Mouse (Mus musculus): ENCODE measurements at regions not wholly inside any gene's neighbourhood (a gene's known extent, or its start where the extent isn't known, plus 50 kb on each side); places are given as distances from the start of the nearest gene placed in this dataset.

DNA sequence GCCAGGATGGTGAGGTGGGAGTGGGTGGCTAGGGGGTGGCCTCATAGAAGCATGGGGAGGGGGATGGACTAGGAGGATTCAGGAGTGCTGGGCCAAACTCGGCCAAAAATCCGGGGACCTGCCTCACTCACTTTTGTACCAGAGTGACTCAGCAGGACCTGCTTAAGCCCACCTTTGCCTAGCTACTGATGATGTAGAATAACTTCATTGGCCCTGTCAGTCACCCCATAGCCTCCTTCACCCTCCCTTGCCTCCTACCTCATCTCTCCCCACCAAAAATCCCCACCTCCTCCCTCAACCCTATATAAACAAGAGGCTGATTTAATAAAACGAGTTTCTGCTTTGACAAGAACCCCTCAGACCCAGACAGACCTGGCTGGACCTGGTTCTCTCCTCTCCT is 920.3 kb upstream of the Vwc2 start:
- no peaks in the 10 kb centered on the region for H3K4me1 ChIP-seq (replicated peaks; ENCODE audit: low read depth, low read length)
- H3K27me3 ChIP-seq (ENCODE audit: insufficient read depth, low read length) = no peaks in the 10 kb centered on the region
- no peaks in the 10 kb centered on the region for H3K36me3 ChIP-seq (ENCODE audit: insufficient read depth, low read length)
- TF ChIP-seq POU5F1 (IDR thresholded peaks at IDR 0.05; ENCODE audit: borderline replicate concordance, low read length) (no peak), NANOG (IDR thresholded peaks at IDR 0.05; ENCODE audit: borderline replicate concordance, low read length) (no peak), CTCF (conservative IDR thresholded peaks at IDR 0.05; ENCODE audit: low read length) (no peak)
- H3K9me3 ChIP-seq (ENCODE audit: low read length) = peaks cover 11% of the 10 kb centered on the region
- no peak overlapping the region for H3K4me3 ChIP-seq (replicated peaks; ENCODE audit: low read length)

DNA sequence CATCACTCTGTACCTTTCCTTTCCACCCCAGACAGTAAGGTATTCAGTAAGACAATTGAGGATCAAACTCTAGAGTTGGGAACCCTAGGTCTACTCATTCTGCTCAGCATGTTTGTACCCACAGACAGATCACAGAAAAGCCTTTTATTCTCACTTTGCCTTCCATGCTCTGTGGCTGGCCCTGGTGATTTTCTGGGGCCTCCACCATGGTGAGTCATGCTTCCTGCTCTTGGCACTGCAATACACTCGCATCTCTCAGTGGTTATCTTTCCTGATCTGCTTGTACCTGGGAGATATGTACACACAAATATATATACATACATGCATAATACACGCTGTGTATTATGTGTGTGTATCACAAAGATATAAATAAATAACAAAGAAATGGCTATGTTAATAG is 919.2 kb upstream of the Vwc2 start:
- Histone ChIP-seq H3K27me3 (ENCODE audit: insufficient read depth, low read length) (no peaks in the 10 kb centered on the region), H3K9me3 (ENCODE audit: low read length) (peaks cover 12% of the 10 kb centered on the region), H3K36me3 (ENCODE audit: insufficient read depth, low read length) (no peaks in the 10 kb centered on the region), H3K4me3 (replicated peaks; ENCODE audit: low read length) (no peak overlapping the region), H3K4me1 (replicated peaks; ENCODE audit: low read depth, low read length) (no peaks in the 10 kb centered on the region)
- no peak for TF ChIP-seq NANOG (IDR thresholded peaks at IDR 0.05; ENCODE audit: borderline replicate concordance, low read length)

GRCm38 (mm10) chr11:10201021-10201420 is 913.0 kb upstream of the Vwc2 start:
- TF ChIP-seq POU5F1 (IDR thresholded peaks at IDR 0.05; ENCODE audit: borderline replicate concordance, low read length) (no peak), NANOG (IDR thresholded peaks at IDR 0.05; ENCODE audit: borderline replicate concordance, low read length) (no peak), CTCF (conservative IDR thresholded peaks at IDR 0.05; ENCODE audit: low read length) (no peak)
- Histone ChIP-seq H3K36me3 (ENCODE audit: insufficient read depth, low read length) (no peaks in the 10 kb centered on the region), H3K4me1 (replicated peaks; ENCODE audit: low read depth, low read length) (no peaks in the 10 kb centered on the region), H3K27me3 (ENCODE audit: insufficient read depth, low read length) (no peaks in the 10 kb centered on the region), H3K9me3 (ENCODE audit: low read length) (peaks cover 17% of the 10 kb centered on the region), H3K4me3 (replicated peaks; ENCODE audit: low read length) (no peak overlapping the region)

DNA sequence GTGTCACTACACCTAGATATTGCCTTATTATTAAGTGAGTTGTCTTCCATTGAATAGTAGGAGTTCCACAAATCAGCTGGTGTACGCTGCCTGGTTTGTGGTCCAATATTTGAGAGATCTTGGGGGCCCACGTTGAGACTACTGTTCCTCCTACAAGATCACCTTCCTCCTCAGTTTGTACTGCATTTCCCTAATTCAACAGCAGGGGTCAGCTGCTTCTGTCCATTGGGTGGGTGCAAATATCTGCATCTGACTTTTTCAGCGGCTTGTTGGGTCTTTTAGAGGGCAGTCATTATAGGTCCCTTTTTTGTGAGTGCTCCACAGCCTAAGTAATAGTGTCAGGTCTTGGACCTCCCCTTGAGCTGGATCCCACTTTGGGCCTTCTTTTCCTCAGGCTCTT is 908.8 kb upstream of the Vwc2 start:
- no peaks in the 10 kb centered on the region for H3K36me3 ChIP-seq (ENCODE audit: insufficient read depth, low read length)
- no peaks in the 10 kb centered on the region for H3K27me3 ChIP-seq (ENCODE audit: insufficient read depth, low read length)
- peaks cover 4% of the 10 kb centered on the region; the same call in 1 of the 2 replicates for H3K9me3 ChIP-seq (ENCODE audit: low read length)
- TF ChIP-seq POU5F1 (IDR thresholded peaks at IDR 0.05; ENCODE audit: borderline replicate concordance, low read length) (no peak), CTCF (conservative IDR thresholded peaks at IDR 0.05; ENCODE audit: low read length) (peak; percentile 52), NANOG (IDR thresholded peaks at IDR 0.05; ENCODE audit: borderline replicate concordance, low read length) (no peak)
- H3K4me3 ChIP-seq (replicated peaks; ENCODE audit: low read length) = no peak overlapping the region
- H3K4me1 ChIP-seq (replicated peaks; ENCODE audit: low read depth, low read length) = no peaks in the 10 kb centered on the region
